Mouse (Mus musculus): ENCODE results near the gene Tom1l2. TPM values are rescaled to one million over a fixed set of nuclear protein-coding genes. Genes with fewer than 3 reads are reported as not detected.

The Tom1l2 gene
- total and polyA plus RNA-seq, 3 experiments, result 4.8 to 10.4 (median 10.4) TPM

GRCm38 (mm10) chr11:60367256-60367655, 14.6 kb upstream of the Tom1l2 start (continued):
- TF ChIP-seq USF2 (conservative IDR thresholded peaks at IDR 0.05; ENCODE audit: low read depth, low read length) (no peak), UBTF (IDR thresholded peaks at IDR 0.05; ENCODE audit: low read depth, low read length) (no peak), JUND (conservative IDR thresholded peaks at IDR 0.05; ENCODE audit: low read depth, low read length) (no peak), RAD21 (IDR thresholded peaks at IDR 0.05; ENCODE audit: low read depth, low read length) (peak; percentile 46), TCF12 (IDR thresholded peaks at IDR 0.05; ENCODE audit: low read depth, low read length) (no peak), CTCF (conservative IDR thresholded peaks at IDR 0.05 in 1 of 2, IDR thresholded peaks at IDR 0.05 in 1 of 2; ENCODE audit: low read depth in 2 of 2, low read length in 2 of 2) (peak in 1 of 2 experiments; percentile 71; a peak in 3 of 4 replicates), ZKSCAN1 (IDR thresholded peaks at IDR 0.05; ENCODE audit: borderline replicate concordance, low read depth, low read length) (no peak), POLR2A (IDR thresholded peaks at IDR 0.05; ENCODE audit: low read depth, low read length) (no peak), CHD2 (IDR thresholded peaks at IDR 0.05; ENCODE audit: low read length) (no peak), SMC3 (IDR thresholded peaks at IDR 0.05; ENCODE audit: low read depth, low read length) (peak; percentile 38), MYC (IDR thresholded peaks at IDR 0.05; ENCODE audit: low read depth, low read length) (no peak), MAX (IDR thresholded peaks at IDR 0.05; ENCODE audit: low read length) (0 out of 2 replicates have a peak, but pooled peaks have one; percentile 8), KAT2A (IDR thresholded peaks at IDR 0.05; ENCODE audit: insufficient replicate concordance, low read length) (no peak), POLR2AphosphoS2 (IDR thresholded peaks at IDR 0.05; ENCODE audit: low read depth, low read length) (no peak), ZMIZ1 (IDR thresholded peaks at IDR 0.05; ENCODE audit: low read depth, low read length) (no peak)

DNA sequence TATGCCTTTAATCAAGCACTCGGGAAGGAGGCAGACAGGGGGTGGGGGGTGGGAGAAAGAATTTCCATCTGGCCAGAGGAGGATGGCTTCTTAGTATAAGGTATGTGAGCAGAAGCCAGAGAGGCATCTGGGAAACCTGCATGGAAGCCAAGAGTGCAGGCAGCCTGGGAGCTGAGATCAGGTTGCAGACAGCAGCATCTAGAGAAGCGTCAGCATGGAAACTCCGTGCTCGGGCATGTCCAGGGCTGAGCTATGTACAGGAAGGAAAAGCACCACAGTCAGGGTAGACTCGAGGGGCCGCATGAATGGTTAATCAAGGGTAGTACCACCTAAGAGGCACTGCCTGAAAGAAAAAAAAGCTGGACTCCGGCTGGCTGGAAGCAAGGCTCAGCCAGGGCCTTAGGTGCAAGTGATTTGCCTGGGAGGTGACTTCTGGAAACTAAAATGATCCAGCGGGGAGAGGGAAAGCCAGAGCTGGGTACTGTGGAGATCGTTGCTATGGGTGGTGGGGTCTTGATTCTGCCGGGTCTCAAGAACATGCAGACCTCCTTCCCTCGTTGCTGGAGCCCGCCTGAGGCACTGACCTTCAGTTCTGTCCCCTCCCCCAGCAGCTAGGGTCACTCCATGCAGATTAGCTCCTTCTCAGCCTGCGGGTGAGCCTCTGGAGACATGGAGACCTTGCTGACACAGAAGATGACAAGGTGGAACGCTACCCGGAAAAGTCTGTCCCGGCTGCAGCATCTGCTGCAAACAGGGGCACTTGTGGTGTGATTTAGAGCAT, 13.7 kb upstream of the Tom1l2 start:
- in situ Hi-C loops (cut with MboI; ENCODE audit: low pct_ligation_motif_present, low pct_unique_long_range_greater_than_20kb, low sequenced_read_pairs) (no loop called here), dilution Hi-C loops (cut with MboI; ENCODE audit: extremely low pct_ligation_motif_present, extremely low pct_unique_long_range_greater_than_20kb, low sequenced_read_pairs) (no loop called here)
- H3K9me3 ChIP-seq (replicated peaks; ENCODE audit: low read length), result no peaks in the 10 kb centered on the region
- peaks cover 15 to 29% of the 10 kb centered on the region in 2 experiments for H3K4me1 ChIP-seq (ENCODE audit: control insufficient read depth in 1 of 2, insufficient read depth in 2 of 2)
- H3K4me3 ChIP-seq (replicated peaks in 1 of 3; ENCODE audit: low read depth in 2 of 3, low read length in 2 of 3, poor library complexity in 1 of 3), result no peak overlapping the region
- peak; percentile 58 for DNase-seq (ENCODE audit: extremely low read depth)
- peak overlapping the region; percentile 42 for H3K9ac ChIP-seq (ENCODE audit: insufficient read depth, low read depth)
- H3K27ac ChIP-seq (ENCODE audit: insufficient read depth, low read depth), result peak overlapping the region; percentile 18; the same call in 1 of the 2 replicates
- no peaks in the 10 kb centered on the region for H3K27me3 ChIP-seq (replicated peaks)
- H3K79me2 ChIP-seq (replicated peaks; ENCODE audit: control insufficient read depth, extremely low read depth, insufficient read depth, poor library complexity, severe bottlenecking), result no peaks in the 10 kb centered on the region
- H3K36me3 ChIP-seq (replicated peaks in 1 of 2; ENCODE audit: control insufficient read depth in 1 of 2, insufficient read depth in 1 of 2, low read length in 1 of 2), result no peaks in the 10 kb centered on the region
- peak overlapping the region; percentile 49 for H3K4me2 ChIP-seq (ENCODE audit: insufficient read depth, low read depth, poor library complexity, severe bottlenecking)
- TF ChIP-seq HCFC1 (IDR thresholded peaks at IDR 0.05; ENCODE audit: low read depth, low read length), result no peak
- no peak for TF ChIP-seq UBTF (IDR thresholded peaks at IDR 0.05; ENCODE audit: low read depth, low read length)
- no peak for TF ChIP-seq MXI1 (IDR thresholded peaks at IDR 0.05; ENCODE audit: low read depth, low read length)
- TF ChIP-seq JUN (IDR thresholded peaks at IDR 0.05; ENCODE audit: insufficient read depth, low read depth, low read length), result no peak
- peak; percentile 14; the same call in 1 of the 2 replicates for TF ChIP-seq CHD2 (IDR thresholded peaks at IDR 0.05; ENCODE audit: low read length)
- TF ChIP-seq CTCF (conservative IDR thresholded peaks at IDR 0.05 in 1 of 2, IDR thresholded peaks at IDR 0.05 in 1 of 2; ENCODE audit: low read depth in 2 of 2, low read length in 2 of 2), result no peak
- no peak for TF ChIP-seq JUND (conservative IDR thresholded peaks at IDR 0.05; ENCODE audit: low read depth, low read length)
- no peak for TF ChIP-seq ZC3H11A (IDR thresholded peaks at IDR 0.05; ENCODE audit: low read depth, low read length)
- no peak for TF ChIP-seq ETS1 (conservative IDR thresholded peaks at IDR 0.05; ENCODE audit: low read depth, low read length)
- no peak for TF ChIP-seq MAFK (IDR thresholded peaks at IDR 0.05; ENCODE audit: insufficient replicate concordance, low read length)
- TF ChIP-seq USF1 (IDR thresholded peaks at IDR 0.05; ENCODE audit: low read depth, low read length), result no peak
- TF ChIP-seq BHLHE40 (IDR thresholded peaks at IDR 0.05; ENCODE audit: low read depth, low read length), result peak; percentile 24; the same call in 1 of the 2 replicates
- TF ChIP-seq POLR2AphosphoS2 (IDR thresholded peaks at IDR 0.05; ENCODE audit: low read depth, low read length), result no peak
- no peak for TF ChIP-seq MAX (IDR thresholded peaks at IDR 0.05; ENCODE audit: low read length)
- TF ChIP-seq TBP (conservative IDR thresholded peaks at IDR 0.05; ENCODE audit: low read depth, low read length), result 0 out of 2 replicates have a peak, but pooled peaks have one; percentile 11
- no peak for TF ChIP-seq NRF1 (IDR thresholded peaks at IDR 0.05; ENCODE audit: low read depth, low read length)
- no peak for TF ChIP-seq SMC3 (IDR thresholded peaks at IDR 0.05; ENCODE audit: low read depth, low read length)
- TF ChIP-seq TCF12 (IDR thresholded peaks at IDR 0.05; ENCODE audit: low read depth, low read length), result peak; percentile 72; the same call in 1 of the 2 replicates
- TF ChIP-seq NELFE (IDR thresholded peaks at IDR 0.05; ENCODE audit: low read depth, low read length), result no peak
- TF ChIP-seq E2F4 (IDR thresholded peaks at IDR 0.05; ENCODE audit: insufficient replicate concordance, low read depth, low read length), result no peak
- TF ChIP-seq ELF1 (IDR thresholded peaks at IDR 0.05; ENCODE audit: low read depth, low read length), result peak; percentile 49
- TF ChIP-seq KAT2A (IDR thresholded peaks at IDR 0.05; ENCODE audit: insufficient replicate concordance, low read length), result no peak
- no peak for TF ChIP-seq ZMIZ1 (IDR thresholded peaks at IDR 0.05; ENCODE audit: low read depth, low read length)
- TF ChIP-seq RAD21 (IDR thresholded peaks at IDR 0.05; ENCODE audit: low read depth, low read length), result no peak
- TF ChIP-seq PAX5 (IDR thresholded peaks at IDR 0.05; ENCODE audit: low read length), result no peak
- peak; percentile 98; the same call in 1 of the 2 replicates for TF ChIP-seq CHD1 (IDR thresholded peaks at IDR 0.05; ENCODE audit: low read depth, low read length)
- no peak for TF ChIP-seq USF2 (conservative IDR thresholded peaks at IDR 0.05; ENCODE audit: low read depth, low read length)
- TF ChIP-seq MYC (IDR thresholded peaks at IDR 0.05; ENCODE audit: low read depth, low read length), result 0 out of 2 replicates have a peak, but pooled peaks have one; percentile 20
- peak; percentile 74 for TF ChIP-seq IRF4 (IDR thresholded peaks at IDR 0.05; ENCODE audit: low read depth, low read length)
- no peak for TF ChIP-seq MAZ (IDR thresholded peaks at IDR 0.05; ENCODE audit: low read depth, low read length)
- peak; percentile 1; the same call in 1 of the 2 replicates for TF ChIP-seq SIN3A (IDR thresholded peaks at IDR 0.05; ENCODE audit: low read length)
